Mouse (Mus musculus): ENCODE results near the gene 1110059E24Rik. TPM values are rescaled to one million over a fixed set of nuclear protein-coding genes. Genes with fewer than 3 reads are reported as not detected.

Gene 1110059E24Rik
- polyA plus RNA-seq, 1 experiment from 2014 or later = 61.0 TPM

GRCm38 (mm10) chr19:21653172-21653981 lies 601 bp upstream of the 1110059E24Rik start, which contains the start of gene Abhd17b:
TSS of gene Abhd17b (plus strand) at chr19:21653185.
- Histone ChIP-seq H3K4me1 (ENCODE audit: control insufficient read depth, insufficient read depth, low read length) (peaks cover 30% of the 10 kb centered on the region), H3K27ac (ENCODE audit: low read length) (peak within 1 kb of the TSS; percentile 98), H3K36me3 (ENCODE audit: control insufficient read depth, insufficient read depth, low read length) (no peaks in the 10 kb centered on the region), H3K4me3 (ENCODE audit: low read depth, low read length) (peak within 1 kb of the TSS; percentile 93), H3K9me3 (replicated peaks; ENCODE audit: control insufficient read depth, low read length, poor library complexity, severe bottlenecking) (no peaks in the 10 kb centered on the region), H3K9ac (ENCODE audit: low read depth, low read length) (peak within 1 kb of the TSS; percentile 91), H3K27me3 (ENCODE audit: control insufficient read depth, insufficient read depth, low read depth, low read length) (no peaks in the 10 kb centered on the region), H3K4me2 (ENCODE audit: low read length) (peak within 1 kb of the TSS; percentile 94)
- 0% methylated on average over 68 of the region's 105 CpGs for WGBS
- ATAC-seq = peak; percentile 61

GRCm38 (mm10) chr19:21651664-21652063 lies 1.1 kb downstream of the 1110059E24Rik start:
- peak overlapping the region; percentile 68 for H3K9ac ChIP-seq (ENCODE audit: low read depth, low read length)
- peak overlapping the region; percentile 94 for H3K4me2 ChIP-seq (ENCODE audit: low read length)
- 52% methylated on average over 6 of the region's 6 CpGs for WGBS
- H3K27ac ChIP-seq (ENCODE audit: low read length) = no peak overlapping the region; the same call in 1 of the 2 replicates
- H3K4me3 ChIP-seq (ENCODE audit: low read depth, low read length) = peak overlapping the region; percentile 93
- peaks cover 29% of the 10 kb centered on the region for H3K4me1 ChIP-seq (ENCODE audit: control insufficient read depth, insufficient read depth, low read length)
- no peaks in the 10 kb centered on the region for H3K36me3 ChIP-seq (ENCODE audit: control insufficient read depth, insufficient read depth, low read length)
- H3K9me3 ChIP-seq (replicated peaks; ENCODE audit: control insufficient read depth, low read length, poor library complexity, severe bottlenecking) = no peaks in the 10 kb centered on the region
- no peaks in the 10 kb centered on the region for H3K27me3 ChIP-seq (ENCODE audit: control insufficient read depth, insufficient read depth, low read depth, low read length)
- no peak for ATAC-seq

GRCm38 (mm10) chr19:21646142-21646541 lies 6.6 kb downstream of the 1110059E24Rik start:
- no peak overlapping the region for H3K4me3 ChIP-seq (ENCODE audit: low read depth, low read length)
- no peaks in the 10 kb centered on the region for H3K27me3 ChIP-seq (ENCODE audit: control insufficient read depth, insufficient read depth, low read depth, low read length)
- H3K36me3 ChIP-seq (ENCODE audit: control insufficient read depth, insufficient read depth, low read length) = no peaks in the 10 kb centered on the region
- WGBS = 94% methylated on average over 6 of the region's 6 CpGs
- peaks cover 4% of the 10 kb centered on the region for H3K4me1 ChIP-seq (ENCODE audit: control insufficient read depth, insufficient read depth, low read length)
- ATAC-seq = no peak
- no peak overlapping the region for H3K9ac ChIP-seq (ENCODE audit: low read depth, low read length)
- H3K9me3 ChIP-seq (replicated peaks; ENCODE audit: control insufficient read depth, low read length, poor library complexity, severe bottlenecking) = no peaks in the 10 kb centered on the region
- H3K27ac ChIP-seq (ENCODE audit: low read length) = no peak overlapping the region
- no peak overlapping the region for H3K4me2 ChIP-seq (ENCODE audit: low read length)

- H3K36me3 ChIP-seq (ENCODE audit: control insufficient read depth, insufficient read depth, low read length) = no peaks in the 10 kb centered on the region
- no peak for ATAC-seq
- 75% methylated on average over 4 of the region's 4 CpGs for WGBS
- H3K9me3 ChIP-seq (replicated peaks; ENCODE audit: control insufficient read depth, low read length, poor library complexity, severe bottlenecking) = no peaks in the 10 kb centered on the region
- no peak overlapping the region for H3K9ac ChIP-seq (ENCODE audit: low read depth, low read length)
- no peak overlapping the region for H3K4me3 ChIP-seq (ENCODE audit: low read depth, low read length)
- H3K27ac ChIP-seq (ENCODE audit: low read length) = no peak overlapping the region
- no peaks in the 10 kb centered on the region for H3K4me1 ChIP-seq (ENCODE audit: control insufficient read depth, insufficient read depth, low read length)
- H3K27me3 ChIP-seq (ENCODE audit: control insufficient read depth, insufficient read depth, low read depth, low read length) = no peaks in the 10 kb centered on the region
- no peak overlapping the region for H3K4me2 ChIP-seq (ENCODE audit: low read length)
Observed at GRCm38 (mm10) chr19:21645301-21645700, 7.5 kb downstream of the 1110059E24Rik start.

GRCm38 (mm10) chr19:21643935-21644334 lies 8.8 kb downstream of the 1110059E24Rik start:
- H3K9ac ChIP-seq (ENCODE audit: low read depth, low read length) = no peak overlapping the region
- H3K27me3 ChIP-seq (ENCODE audit: control insufficient read depth, insufficient read depth, low read depth, low read length) = no peaks in the 10 kb centered on the region
- H3K4me2 ChIP-seq (ENCODE audit: low read length) = no peak overlapping the region
- no peak overlapping the region for H3K27ac ChIP-seq (ENCODE audit: low read length)
- H3K36me3 ChIP-seq (ENCODE audit: control insufficient read depth, insufficient read depth, low read length) = no peaks in the 10 kb centered on the region
- no peaks in the 10 kb centered on the region for H3K4me1 ChIP-seq (ENCODE audit: control insufficient read depth, insufficient read depth, low read length)
- ATAC-seq = no peak
- no peaks in the 10 kb centered on the region for H3K9me3 ChIP-seq (replicated peaks; ENCODE audit: control insufficient read depth, low read length, poor library complexity, severe bottlenecking)
- WGBS = 89% methylated on average over 1 of the region's 1 CpGs
- no peak overlapping the region for H3K4me3 ChIP-seq (ENCODE audit: low read depth, low read length)

GRCm38 (mm10) chr19:21637672-21638071 lies 15.1 kb downstream of the 1110059E24Rik start:
- no peaks in the 10 kb centered on the region for H3K4me1 ChIP-seq (ENCODE audit: control insufficient read depth, insufficient read depth, low read length)
- no peak overlapping the region for H3K27ac ChIP-seq (ENCODE audit: low read length)
- 89% methylated on average over 7 of the region's 7 CpGs for WGBS
- 0 out of 2 replicates have a peak, but pooled peaks cover 2% of the 10 kb centered on the region for H3K9me3 ChIP-seq (replicated peaks; ENCODE audit: control insufficient read depth, low read length, poor library complexity, severe bottlenecking)
- ATAC-seq = no peak
- no peaks in the 10 kb centered on the region for H3K27me3 ChIP-seq (ENCODE audit: control insufficient read depth, insufficient read depth, low read depth, low read length)
- no peak overlapping the region for H3K4me3 ChIP-seq (ENCODE audit: low read depth, low read length)
- H3K4me2 ChIP-seq (ENCODE audit: low read length) = no peak overlapping the region
- H3K9ac ChIP-seq (ENCODE audit: low read depth, low read length) = no peak overlapping the region
- no peaks in the 10 kb centered on the region for H3K36me3 ChIP-seq (ENCODE audit: control insufficient read depth, insufficient read depth, low read length)

- Histone ChIP-seq H3K4me2 (ENCODE audit: low read length) (no peak overlapping the region), H3K4me3 (ENCODE audit: low read depth, low read length) (no peak overlapping the region), H3K27ac (ENCODE audit: low read length) (no peak overlapping the region), H3K4me1 (ENCODE audit: control insufficient read depth, insufficient read depth, low read length) (no peaks in the 10 kb centered on the region), H3K27me3 (ENCODE audit: control insufficient read depth, insufficient read depth, low read depth, low read length) (no peaks in the 10 kb centered on the region), H3K9ac (ENCODE audit: low read depth, low read length) (no peak overlapping the region), H3K36me3 (ENCODE audit: control insufficient read depth, insufficient read depth, low read length) (no peaks in the 10 kb centered on the region), H3K9me3 (replicated peaks; ENCODE audit: control insufficient read depth, low read length, poor library complexity, severe bottlenecking) (0 out of 2 replicates have a peak, but pooled peaks cover 2% of the 10 kb centered on the region)
- WGBS = 87% methylated on average over 3 of the region's 3 CpGs
- ATAC-seq = no peak
Observed at GRCm38 (mm10) chr19:21636907-21637306, 15.9 kb downstream of the 1110059E24Rik start.

GRCm38 (mm10) chr19:21635406-21635805 lies 17.4 kb downstream of the 1110059E24Rik start:
- H3K4me1 ChIP-seq (ENCODE audit: control insufficient read depth, insufficient read depth, low read length) = no peaks in the 10 kb centered on the region
- H3K4me3 ChIP-seq (ENCODE audit: low read depth, low read length) = no peak overlapping the region
- H3K4me2 ChIP-seq (ENCODE audit: low read length) = no peak overlapping the region
- H3K27me3 ChIP-seq (ENCODE audit: control insufficient read depth, insufficient read depth, low read depth, low read length) = no peaks in the 10 kb centered on the region
- no peaks in the 10 kb centered on the region for H3K36me3 ChIP-seq (ENCODE audit: control insufficient read depth, insufficient read depth, low read length)
- WGBS = 93% methylated on average over 2 of the region's 2 CpGs
- ATAC-seq = no peak
- H3K9me3 ChIP-seq (replicated peaks; ENCODE audit: control insufficient read depth, low read length, poor library complexity, severe bottlenecking) = 0 out of 2 replicates have a peak, but pooled peaks cover 2% of the 10 kb centered on the region
- H3K27ac ChIP-seq (ENCODE audit: low read length) = no peak overlapping the region
- H3K9ac ChIP-seq (ENCODE audit: low read depth, low read length) = no peak overlapping the region

GRCm38 (mm10) chr19:21630656-21631331 lies 22.0 kb downstream of the 1110059E24Rik start:
- Histone ChIP-seq H3K27me3 (ENCODE audit: control insufficient read depth, insufficient read depth, low read depth, low read length) (no peaks in the 10 kb centered on the region), H3K27ac (ENCODE audit: low read length) (no peak overlapping the region), H3K36me3 (ENCODE audit: control insufficient read depth, insufficient read depth, low read length) (no peaks in the 10 kb centered on the region), H3K4me3 (ENCODE audit: low read depth, low read length) (no peak overlapping the region), H3K9me3 (replicated peaks; ENCODE audit: control insufficient read depth, low read length, poor library complexity, severe bottlenecking) (no peaks in the 10 kb centered on the region), H3K9ac (ENCODE audit: low read depth, low read length) (no peak overlapping the region), H3K4me1 (ENCODE audit: control insufficient read depth, insufficient read depth, low read length) (no peaks in the 10 kb centered on the region), H3K4me2 (ENCODE audit: low read length) (no peak overlapping the region)
- 65% methylated on average over 14 of the region's 14 CpGs for WGBS
- no peak for ATAC-seq
